Mouse (Mus musculus) cortical plate, adult 2 months (tissue): ENCODE measurements around the gene Irs3.

Source experiments
- CTCF ChIP-seq: fragments of 200-500 bp; IDR thresholded peaks from 2 replicates; pipeline ENCODE4 v1.5.1; 2011; ENCODE audit warnings: mild to moderate bottlenecking, control low read depth, low read length; ENCODE audit not compliant: insufficient read depth; ENCODE audit errors: extremely low read depth
- POLR2A ChIP-seq: fragments of 200-500 bp; IDR thresholded peaks from 2 replicates; pipeline ENCODE4 v1.6.1; 2011; ENCODE audit warnings: mild to moderate bottlenecking, low read length, control low read depth; ENCODE audit not compliant: insufficient read depth; ENCODE audit errors: extremely low read depth

DNA sequence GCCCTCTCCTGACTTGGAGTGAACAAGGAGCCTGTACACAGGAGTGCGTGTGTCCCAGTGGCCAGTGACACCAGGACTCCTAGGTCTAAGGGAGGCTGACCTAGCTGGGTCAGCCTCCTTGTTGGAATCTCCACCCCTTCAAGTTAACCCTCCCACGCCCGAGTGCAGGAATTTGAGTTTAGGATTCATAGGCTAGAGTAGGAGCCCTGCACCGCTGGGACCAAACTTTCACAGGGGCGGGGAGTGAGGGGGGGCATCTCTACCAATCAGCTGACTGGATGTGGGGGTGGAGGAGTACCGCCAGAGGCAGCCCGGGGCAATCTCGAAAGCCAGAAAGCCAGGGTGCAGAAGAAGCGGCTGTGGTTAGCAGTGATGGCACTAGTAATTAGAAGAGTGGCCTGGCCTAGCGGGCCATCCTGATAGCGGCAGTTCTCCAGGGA is at the start of gene Irs3:
- TF ChIP-seq POLR2A (no peak), CTCF (no peak)
